Mouse (Mus musculus) heart, postnatal 0 days (tissue): ENCODE results near the gene Erbb4.

Experiments used
- CTCF ChIP-seq: IDR thresholded peaks from 2 replicates; pipeline ENCODE4 v1.5.1; 2016; ENCODE audit warnings: antibody characterized with exemption, control low read depth, low read depth
- EP300 ChIP-seq: IDR thresholded peaks from 2 replicates; pipeline ENCODE4 v1.6.1; 2016; ENCODE audit warnings: antibody characterized with exemption, low read depth

DNA sequence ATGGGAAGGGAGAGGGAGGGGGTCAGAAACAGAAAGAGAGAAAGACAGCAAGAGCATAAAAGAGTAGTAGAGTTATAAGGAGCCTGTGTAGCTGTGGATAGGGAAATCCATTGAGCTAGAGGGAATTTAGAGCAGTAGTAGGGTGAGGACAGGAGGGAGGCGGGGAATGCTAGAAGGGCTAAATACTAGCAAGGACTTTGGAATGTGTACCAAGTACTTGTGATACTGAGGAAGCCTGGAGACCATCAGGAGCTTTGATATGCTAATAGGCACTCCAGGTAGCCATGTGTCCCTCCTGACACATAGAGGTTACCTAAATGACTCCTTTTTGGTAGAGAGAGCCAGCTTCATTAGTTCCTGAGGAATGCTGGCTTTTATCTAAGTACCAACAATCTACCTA lies 327.8 kb downstream of the Erbb4 start:
- TF ChIP-seq CTCF = no peak
- TF ChIP-seq EP300 = no peak
